Mouse (Mus musculus) CH12.LX (cell line): ENCODE results near the gene Efhd1.

Source experiments
- CHD1 ChIP-seq: IDR thresholded peaks from 2 replicates; pipeline ENCODE4 v1.6.1; 2012; ENCODE audit warnings: low read depth, low read length, improper control_type of control experiment, inconsistent platforms
- CTCF ChIP-seq, 2 experiments: IDR thresholded peaks in 1 of 2; conservative IDR thresholded peaks in 1 of 2; 2 replicates each; pipeline ENCODE4 v1.5.1; 2011 to 2012; ENCODE audit warnings: low read depth in 2 of 2, low read length in 2 of 2, improper control_type of control experiment in 1 of 2, inconsistent platforms in 1 of 2, mild to moderate bottlenecking in 1 of 2, moderate library complexity in 1 of 2
- EP300 ChIP-seq: IDR thresholded peaks from 2 replicates; pipeline ENCODE4 v1.6.1; 2011; ENCODE audit warnings: low read length, improper control_type of control experiment
- JUN ChIP-seq: IDR thresholded peaks from 2 replicates; pipeline ENCODE4 v1.6.1; 2011; ENCODE audit warnings: low read depth, mild to moderate bottlenecking, low read length, improper control_type of control experiment, moderate library complexity; ENCODE audit not compliant: insufficient read depth
- JUND ChIP-seq: conservative IDR thresholded peaks from 2 replicates; pipeline ENCODE4 v1.6.1; 2011; ENCODE audit warnings: low read depth, low read length, improper control_type of control experiment
- MAFK ChIP-seq: IDR thresholded peaks from 2 replicates; pipeline ENCODE4 v1.6.1; 2011; ENCODE audit warnings: low read length, improper control_type of control experiment; ENCODE audit not compliant: insufficient replicate concordance
- NELFE ChIP-seq: IDR thresholded peaks from 2 replicates; pipeline ENCODE4 v1.6.1; 2011; ENCODE audit warnings: low read depth, low read length, improper control_type of control experiment
- POLR2A ChIP-seq: IDR thresholded peaks from 2 replicates; pipeline ENCODE4 v1.6.1; 2011; ENCODE audit warnings: low read depth, mild to moderate bottlenecking, improper control_type of control experiment, low read length

DNA sequence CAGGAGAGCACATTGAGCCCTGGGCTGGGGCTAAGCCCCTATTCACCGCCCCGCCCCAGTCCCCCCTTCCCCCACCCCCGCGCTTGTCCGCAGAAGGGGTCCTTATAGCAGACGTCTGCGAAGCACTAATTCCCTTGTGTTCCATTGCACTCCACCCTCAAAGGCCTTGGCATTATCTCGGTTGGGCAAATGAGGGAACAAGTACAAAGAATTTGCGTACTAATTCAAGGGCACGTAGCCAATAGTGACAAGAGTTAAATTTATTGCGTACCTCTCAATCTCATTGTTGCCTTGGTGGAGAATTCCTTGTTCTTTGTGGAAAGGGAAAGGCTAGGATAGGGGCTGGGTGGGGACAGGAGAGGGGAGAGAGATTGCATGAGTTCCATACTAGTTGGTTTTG, 6.5 kb upstream of the Efhd1 start:
- TF ChIP-seq EP300 (no peak), MAFK (no peak), CTCF (conservative IDR thresholded peaks at IDR 0.05 in 1 of 2, IDR thresholded peaks at IDR 0.05 in 1 of 2; ENCODE audit: low read depth in 2 of 2, low read length in 2 of 2) (no peak), POLR2A (no peak), CHD1 (no peak), JUN (no peak), NELFE (no peak), JUND (no peak)
